Mouse (Mus musculus) liver, embryonic 12.5 days (tissue): Measurements from ENCODE around the gene Galr3. TPM values are rescaled to one million over a fixed set of nuclear protein-coding genes. Genes with fewer than 3 reads are reported as not detected.
"Not testable (repeated sequence)": the region's sequence is repeated elsewhere in the genome, so short reads cannot be mapped to it uniquely, and the experiment has no call there.

Experiments used
- ATAC-seq: fragments of 200-750 bp; cut with Nextera tagmentation; 2 replicates; pipeline ENCODE4 v1.8.0; 2017; ENCODE audit warnings: moderate number of reproducible peaks, mild to moderate bottlenecking, moderate library complexity
- H3K27ac ChIP-seq: fragments of 300-500 bp; sonication (generic); 2 replicates; pipeline ENCODE4 v1.5.1; 2016; ENCODE audit warnings: mild to moderate bottlenecking
- H3K27me3 ChIP-seq: fragments of 300-500 bp; sonication (generic); replicated peaks from 2 replicates; pipeline ENCODE4 v1.6.1; 2016; ENCODE audit warnings: mild to moderate bottlenecking, moderate library complexity
- H3K36me3 ChIP-seq: fragments of 300-500 bp; sonication (generic); 2 replicates; pipeline ENCODE4 v1.6.1; 2016; ENCODE audit warnings: mild to moderate bottlenecking, moderate library complexity
- H3K4me1 ChIP-seq: fragments of 300-500 bp; sonication (generic); 2 replicates; pipeline ENCODE4 v1.6.1; 2016
- H3K4me2 ChIP-seq: fragments of 300-500 bp; sonication (generic); 2 replicates; pipeline ENCODE4 v1.6.1; 2016; ENCODE audit warnings: mild to moderate bottlenecking, moderate library complexity
- H3K4me3 ChIP-seq: fragments of 300-500 bp; sonication (generic); 2 replicates; pipeline ENCODE4 v1.5.1; 2016; ENCODE audit warnings: mild to moderate bottlenecking, moderate library complexity
- H3K9ac ChIP-seq: fragments of 300-500 bp; sonication (generic); 2 replicates; pipeline ENCODE4 v1.6.1; 2016; ENCODE audit warnings: mild to moderate bottlenecking, moderate library complexity
- H3K9me3 ChIP-seq: fragments of 300-500 bp; sonication (generic); replicated peaks from 2 replicates; pipeline ENCODE4 v1.6.1; 2016; ENCODE audit warnings: mild to moderate bottlenecking, moderate library complexity
- WGBS: fragments of 180-500 bp; shearing (Covaris S2); methylation state at CpG from one replicate; pipeline ENCODE4 v1.1.7; 2016; ENCODE audit not compliant: insufficient replicate concordance; 5-methylcytosine and 5-hydroxymethylcytosine counted together
- polyA plus RNA-seq: library from polyadenylated mRNA; unstranded; fragments of >200 nt; fragmentation: Nextera tagmentation; extraction: Ambion mirVana; gene quantifications from 2 replicates; pipeline ENCODE4 v1.2.1, GENCODE M21; 2016

Galr3 gene
- polyA plus RNA-seq, 1 experiment from 2014 or later, result 0.41 TPM

GRCm38 (mm10) chr15:79007059-79007458 is 34.6 kb upstream of the Galr3 start:
- Histone ChIP-seq H3K4me3 (no peak overlapping the region), H3K4me1 (no peaks in the 10 kb centered on the region), H3K27me3 (peaks cover 4% of the 10 kb centered on the region; the same call in 1 of the 2 replicates), H3K9me3 (no peaks in the 10 kb centered on the region), H3K4me2 (no peak overlapping the region), H3K36me3 (peaks cover 50% of the 10 kb centered on the region), H3K27ac (no peak overlapping the region), H3K9ac (no peak overlapping the region)
- 78% methylated on average over 5 of the region's 5 CpGs for WGBS
- no peak for ATAC-seq

DNA sequence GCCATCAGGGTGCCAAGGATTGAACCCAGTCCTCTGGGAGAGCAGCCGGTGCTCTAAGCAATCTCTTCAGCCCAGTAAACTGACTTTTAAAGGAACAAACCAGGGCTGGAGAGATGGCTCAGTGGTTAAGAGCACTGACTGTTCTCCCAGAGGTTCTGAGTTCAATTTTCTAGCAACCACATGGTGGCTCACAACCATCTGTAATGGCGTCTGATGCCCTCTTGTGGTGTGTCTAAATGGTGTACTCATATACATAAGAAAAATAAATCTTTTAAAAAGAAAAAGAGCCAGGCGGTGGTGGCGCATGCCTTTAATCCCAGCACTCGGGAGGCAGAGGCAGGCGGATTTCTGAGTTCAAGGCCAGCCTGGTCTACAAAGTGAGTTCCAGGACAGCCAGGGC is 33.8 kb upstream of the Galr3 start:
- H3K27ac ChIP-seq, H3K4me3 ChIP-seq, H3K9me3 ChIP-seq, H3K4me1 ChIP-seq, H3K9ac ChIP-seq, H3K4me2 ChIP-seq, H3K27me3 ChIP-seq, ATAC-seq: not testable (repeated sequence)
- WGBS, result 77% methylated on average over 6 of the region's 6 CpGs
- peaks cover 42% of the 10 kb centered on the region for H3K36me3 ChIP-seq

DNA sequence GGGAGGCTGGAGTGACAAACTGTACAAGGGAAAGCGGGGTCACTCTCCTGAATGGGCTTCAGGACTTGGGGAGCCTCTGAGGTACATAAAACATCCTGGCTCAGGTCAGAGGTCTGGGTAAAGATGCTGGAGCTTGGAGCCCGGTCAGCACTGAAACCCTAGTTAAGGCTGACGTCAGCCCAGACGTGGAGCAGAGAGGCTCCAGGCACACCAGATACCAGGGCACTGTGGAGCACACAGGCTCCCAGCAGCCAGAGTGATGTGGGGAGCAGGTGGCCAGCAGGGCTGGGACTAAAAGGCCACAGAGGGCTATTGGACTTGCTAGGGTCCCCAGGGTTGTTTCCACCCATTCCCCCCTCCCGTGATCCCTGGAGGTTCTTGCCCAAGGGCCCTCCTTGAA is 32.0 kb upstream of the Galr3 start:
- Histone ChIP-seq H3K4me3 (no peak overlapping the region), H3K27me3 (peaks cover 7% of the 10 kb centered on the region; the same call in 1 of the 2 replicates), H3K9me3 (no peaks in the 10 kb centered on the region), H3K4me2 (no peak overlapping the region), H3K27ac (no peak overlapping the region), H3K9ac (no peak overlapping the region), H3K4me1 (no peaks in the 10 kb centered on the region), H3K36me3 (peaks cover 23% of the 10 kb centered on the region)
- WGBS, result 69% methylated on average over 5 of the region's 5 CpGs
- no peak for ATAC-seq

- Histone ChIP-seq H3K36me3 (peaks cover 5% of the 10 kb centered on the region), H3K27ac (no peak overlapping the region), H3K4me2 (no peak overlapping the region), H3K9ac (no peak overlapping the region), H3K4me3 (no peak overlapping the region), H3K4me1 (no peaks in the 10 kb centered on the region), H3K9me3 (no peaks in the 10 kb centered on the region), H3K27me3 (peaks cover 7% of the 10 kb centered on the region; the same call in 1 of the 2 replicates)
- WGBS, result 59% methylated on average over 10 of the region's 10 CpGs
- no peak for ATAC-seq
Observed at GRCm38 (mm10) chr15:79011550-79011949, 30.1 kb upstream of the Galr3 start.

- H3K36me3 ChIP-seq, result no peaks in the 10 kb centered on the region
- H3K27me3 ChIP-seq, result peaks cover 7% of the 10 kb centered on the region; the same call in 1 of the 2 replicates
- no peak overlapping the region for H3K9ac ChIP-seq
- H3K4me1 ChIP-seq, result no peaks in the 10 kb centered on the region
- no peak overlapping the region for H3K27ac ChIP-seq
- H3K4me3 ChIP-seq, result no peak overlapping the region
- ATAC-seq, result no peak
- 60% methylated on average over 7 of the region's 7 CpGs for WGBS
- H3K4me2 ChIP-seq, result no peak overlapping the region
- H3K9me3 ChIP-seq, result no peaks in the 10 kb centered on the region
Observed at GRCm38 (mm10) chr15:79013382-79013781, 28.3 kb upstream of the Galr3 start.

DNA sequence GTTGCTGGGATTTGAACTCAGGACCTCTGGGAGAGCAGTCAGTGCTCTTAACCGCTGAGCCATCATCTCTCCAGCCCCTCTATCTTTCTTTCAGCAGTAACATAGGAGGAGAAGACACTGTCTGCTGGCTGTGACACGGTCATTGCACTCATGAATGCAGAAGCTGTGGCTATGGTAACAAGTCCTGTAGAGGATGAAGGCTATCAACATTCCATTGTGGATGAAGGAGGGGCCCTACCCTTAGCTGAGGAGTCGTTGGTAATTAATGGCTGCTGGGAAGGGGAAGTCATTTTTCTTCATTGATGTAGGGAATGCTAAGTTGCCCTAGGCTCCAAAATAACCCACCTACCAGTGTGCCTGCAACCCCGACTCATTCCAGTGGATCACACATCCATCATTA is 23.5 kb upstream of the Galr3 start:
- no peak overlapping the region for H3K4me2 ChIP-seq
- H3K27me3 ChIP-seq, result peaks cover 17% of the 10 kb centered on the region; the same call in 1 of the 2 replicates
- H3K4me3 ChIP-seq, result no peak overlapping the region
- peaks cover 4% of the 10 kb centered on the region for H3K4me1 ChIP-seq
- no peaks in the 10 kb centered on the region for H3K36me3 ChIP-seq
- H3K9ac ChIP-seq, result no peak overlapping the region
- 51% methylated on average over 4 of the region's 4 CpGs for WGBS
- H3K27ac ChIP-seq, result no peak overlapping the region
- no peak for ATAC-seq
- H3K9me3 ChIP-seq, result no peaks in the 10 kb centered on the region

- no peak overlapping the region for H3K4me3 ChIP-seq
- H3K9me3 ChIP-seq, result no peaks in the 10 kb centered on the region
- H3K4me1 ChIP-seq, result peaks cover 10% of the 10 kb centered on the region
- no peak overlapping the region for H3K27ac ChIP-seq
- ATAC-seq, result no peak
- no peak overlapping the region for H3K9ac ChIP-seq
- H3K27me3 ChIP-seq, result peaks cover 24% of the 10 kb centered on the region; the same call in 1 of the 2 replicates
- no peak overlapping the region for H3K4me2 ChIP-seq
- 61% methylated on average over 3 of the region's 3 CpGs for WGBS
- H3K36me3 ChIP-seq, result no peaks in the 10 kb centered on the region
Observed at GRCm38 (mm10) chr15:79018886-79019285, 22.8 kb upstream of the Galr3 start.

DNA sequence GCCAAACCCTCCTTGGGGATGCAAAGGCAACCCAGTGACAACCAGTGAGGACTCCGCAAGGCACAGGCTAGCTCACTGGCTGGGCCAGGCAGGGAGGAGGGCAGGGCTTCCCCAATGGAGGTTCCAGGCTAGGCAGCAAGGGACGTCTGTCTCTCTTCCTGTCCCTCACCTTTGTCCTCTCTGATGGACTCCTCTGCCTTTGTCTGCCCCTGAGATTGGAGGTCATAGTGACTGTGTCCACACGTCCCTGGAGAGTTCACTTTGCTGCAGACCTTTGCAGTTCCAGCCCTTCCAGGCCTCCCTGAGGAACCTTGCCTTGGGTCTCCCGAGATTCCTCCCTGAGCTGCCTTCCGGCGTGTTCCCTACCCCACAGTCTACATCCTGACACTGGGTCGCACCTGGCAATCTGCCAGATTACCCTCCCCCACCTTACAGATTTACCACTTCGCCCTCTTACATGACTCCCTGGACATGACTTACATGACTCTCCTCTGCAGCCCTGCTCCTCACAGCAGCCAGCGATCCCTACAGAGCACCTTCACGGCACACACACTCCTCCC is 18.9 kb upstream of the Galr3 start:
- H3K9ac ChIP-seq, result no peak overlapping the region
- H3K9me3 ChIP-seq, result no peaks in the 10 kb centered on the region
- no peak overlapping the region for H3K4me2 ChIP-seq
- peak; percentile 33; the same call in 1 of the 2 replicates for ATAC-seq
- 52% methylated on average over 10 of the region's 10 CpGs for WGBS
- peaks cover 30% of the 10 kb centered on the region for H3K4me1 ChIP-seq
- H3K27ac ChIP-seq, result no peak overlapping the region
- no peaks in the 10 kb centered on the region for H3K36me3 ChIP-seq
- no peak overlapping the region for H3K4me3 ChIP-seq
- H3K27me3 ChIP-seq, result peaks cover 57% of the 10 kb centered on the region

- Histone ChIP-seq H3K36me3 (no peaks in the 10 kb centered on the region), H3K9me3 (no peaks in the 10 kb centered on the region), H3K27me3 (peaks cover 63% of the 10 kb centered on the region), H3K4me2 (no peak overlapping the region), H3K27ac (no peak overlapping the region), H3K4me1 (peaks cover 36% of the 10 kb centered on the region), H3K4me3 (no peak overlapping the region), H3K9ac (no peak overlapping the region)
- 13% methylated on average over 1 of the region's 1 CpGs for WGBS
- no peak for ATAC-seq
Observed at GRCm38 (mm10) chr15:79023366-79023765, 18.3 kb upstream of the Galr3 start.

GRCm38 (mm10) chr15:79025687-79026308 is 15.9 kb upstream of the Galr3 start:
- Histone ChIP-seq H3K27ac (peak overlapping the region; percentile 61), H3K4me2 (peak overlapping the region; percentile 33), H3K9me3 (no peaks in the 10 kb centered on the region), H3K36me3 (no peaks in the 10 kb centered on the region), H3K4me1 (peaks cover 59% of the 10 kb centered on the region), H3K27me3 (peaks cover 85% of the 10 kb centered on the region), H3K9ac (no peak overlapping the region), H3K4me3 (no peak overlapping the region)
- 24% methylated on average over 15 of the region's 18 CpGs for WGBS
- no peak for ATAC-seq

DNA sequence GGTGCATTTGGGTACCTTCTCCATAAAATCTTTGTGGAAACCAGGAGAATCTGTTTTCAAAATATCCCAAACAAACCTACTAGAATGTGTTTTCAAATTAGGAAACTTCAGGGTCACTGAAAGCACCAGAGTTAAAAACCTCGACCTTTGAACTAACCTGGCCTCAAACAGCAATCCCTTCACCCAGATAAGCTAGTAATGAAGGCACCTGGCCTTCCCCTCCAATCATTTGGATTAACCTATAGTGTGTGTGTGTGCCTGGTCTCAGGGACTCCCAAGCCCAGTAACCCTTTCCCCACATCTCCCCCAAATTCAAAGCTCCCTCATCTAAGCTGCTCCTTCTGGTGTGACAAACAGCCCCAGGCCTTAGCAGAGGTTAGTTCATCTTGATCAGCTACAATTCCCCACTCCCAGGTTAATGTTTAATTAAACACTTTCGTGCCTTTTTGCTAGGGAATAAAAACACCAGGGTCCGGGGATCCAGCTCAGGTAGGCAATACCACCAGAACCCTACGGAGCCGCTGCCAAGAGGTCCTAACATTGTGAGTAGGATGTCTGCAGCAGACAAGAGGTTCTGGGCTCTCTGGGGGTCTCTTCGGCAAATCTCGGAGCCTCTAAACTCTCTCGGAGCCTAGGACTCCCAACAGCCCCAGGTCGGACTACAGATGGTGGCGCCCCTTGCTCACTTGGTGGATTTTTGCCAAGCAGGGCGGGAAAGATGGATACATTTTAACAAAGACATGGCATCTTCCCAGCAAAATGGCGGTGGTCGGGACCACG is 15.0 kb upstream of the Galr3 start:
- H3K9ac ChIP-seq, result peak overlapping the region; percentile 91; the same call in 1 of the 2 replicates
- H3K36me3 ChIP-seq, result no peaks in the 10 kb centered on the region
- H3K27ac ChIP-seq, result peak overlapping the region; percentile 85
- H3K4me2 ChIP-seq, result peak overlapping the region; percentile 89
- H3K4me1 ChIP-seq, result peaks cover 66% of the 10 kb centered on the region
- no peaks in the 10 kb centered on the region for H3K9me3 ChIP-seq
- peak overlapping the region; percentile 65 for H3K4me3 ChIP-seq
- 57% methylated on average over 14 of the region's 14 CpGs for WGBS
- H3K27me3 ChIP-seq, result peaks cover 93% of the 10 kb centered on the region
- no peak for ATAC-seq
